Mouse (Mus musculus) bone marrow macrophage, adult 2 months (primary cell): Measurements from ENCODE around the gene 4931414P19Rik.

Experiments
- CTCF ChIP-seq: IDR thresholded peaks from 2 replicates; pipeline ENCODE4 v1.5.1; 2012; ENCODE audit warnings: low read depth, mild to moderate bottlenecking, low read length, moderate library complexity
- POLR2A ChIP-seq: IDR thresholded peaks from 2 replicates; pipeline ENCODE4 v1.6.1; 2012; ENCODE audit warnings: mild to moderate bottlenecking, low read depth, low read length, borderline replicate concordance

GRCm38 (mm10) chr14:54650621-54651454, 45.0 kb upstream of the 4931414P19Rik start:
- TF ChIP-seq CTCF (peak; percentile 78), POLR2A (no peak)
